Mouse (Mus musculus): ENCODE results near the gene Fam149b. TPM values are rescaled to one million over a fixed set of nuclear protein-coding genes. Genes with fewer than 3 reads are reported as not detected.
A peak's percentile ranks its signal among the peaks of the same experiment; 100 is the strongest.

Gene Fam149b
- polyA plus RNA-seq, 1 experiment from 2014 or later = 34.5 TPM

GRCm38 (mm10) chr14:20340866-20341265 is 7.1 kb upstream of the Fam149b start:
- no peak overlapping the region for H3K9ac ChIP-seq (ENCODE audit: low read length)
- no peak overlapping the region for H3K27ac ChIP-seq (ENCODE audit: low read depth)
- no peaks in the 10 kb centered on the region for H3K27me3 ChIP-seq (replicated peaks; ENCODE audit: control insufficient read depth, insufficient read depth, low read length)
- H3K4me1 ChIP-seq (replicated peaks; ENCODE audit: control insufficient read depth, insufficient read depth, low read length) = no peaks in the 10 kb centered on the region
- ATAC-seq (replicated peaks; ENCODE audit: low FRiP score, low TSS enrichment, low read depth) (no peak), DNase-seq (ENCODE audit: low spot score) (no peak)
- peaks cover 54% of the 10 kb centered on the region for H3K36me3 ChIP-seq (ENCODE audit: control insufficient read depth, insufficient read depth, low read length)
- no peak overlapping the region for H3K4me2 ChIP-seq (ENCODE audit: low read length)
- H3K9me3 ChIP-seq (ENCODE audit: control insufficient read depth, low read length) = no peaks in the 10 kb centered on the region
- H3K4me3 ChIP-seq (ENCODE audit: low read depth, low read length) = no peak overlapping the region
- 78% methylated on average over 7 of the region's 7 CpGs for whole genome bisulfite sequencing

- H3K36me3 ChIP-seq (ENCODE audit: control insufficient read depth, insufficient read depth, low read length) = peaks cover 31% of the 10 kb centered on the region
- no peak overlapping the region for H3K4me2 ChIP-seq (ENCODE audit: low read length)
- 86% methylated on average over 9 of the region's 9 CpGs for WGBS
- H3K9ac ChIP-seq (ENCODE audit: low read length) = no peak overlapping the region
- no peak overlapping the region for H3K27ac ChIP-seq (ENCODE audit: low read depth)
- no peaks in the 10 kb centered on the region for H3K27me3 ChIP-seq (replicated peaks; ENCODE audit: control insufficient read depth, insufficient read depth, low read length)
- DNase-seq (ENCODE audit: low spot score) (no peak), ATAC-seq (replicated peaks; ENCODE audit: low FRiP score, low TSS enrichment, low read depth) (no peak)
- H3K4me3 ChIP-seq (ENCODE audit: low read depth, low read length) = no peak overlapping the region
- peaks cover 10% of the 10 kb centered on the region for H3K4me1 ChIP-seq (replicated peaks; ENCODE audit: control insufficient read depth, insufficient read depth, low read length)
- no peaks in the 10 kb centered on the region for H3K9me3 ChIP-seq (ENCODE audit: control insufficient read depth, low read length)
Measured at GRCm38 (mm10) chr14:20345885-20346284, 2.1 kb upstream of the Fam149b start.

- H3K4me2 ChIP-seq (ENCODE audit: low read length) = peak overlapping the region; percentile 89
- H3K4me3 ChIP-seq (ENCODE audit: low read depth, low read length) = peak overlapping the region; percentile 86
- H3K27me3 ChIP-seq (replicated peaks; ENCODE audit: control insufficient read depth, insufficient read depth, low read length) = no peaks in the 10 kb centered on the region
- peaks cover 30% of the 10 kb centered on the region for H3K36me3 ChIP-seq (ENCODE audit: control insufficient read depth, insufficient read depth, low read length)
- DNase-seq (ENCODE audit: low spot score) (no peak), ATAC-seq (replicated peaks; ENCODE audit: low FRiP score, low TSS enrichment, low read depth) (peak; percentile 62; the same call in 1 of the 2 replicates)
- WGBS = 4% methylated on average over 15 of the region's 15 CpGs
- H3K4me1 ChIP-seq (replicated peaks; ENCODE audit: control insufficient read depth, insufficient read depth, low read length) = peaks cover 10% of the 10 kb centered on the region
- no peaks in the 10 kb centered on the region for H3K9me3 ChIP-seq (ENCODE audit: control insufficient read depth, low read length)
- peak overlapping the region; percentile 92 for H3K27ac ChIP-seq (ENCODE audit: low read depth)
- H3K9ac ChIP-seq (ENCODE audit: low read length) = peak overlapping the region; percentile 93
Measured at GRCm38 (mm10) chr14:20347441-20347990, 446 bp upstream of the Fam149b start.

GRCm38 (mm10) chr14:20363230-20363629 is 15.3 kb downstream of the Fam149b start:
- no peak overlapping the region for H3K27ac ChIP-seq (ENCODE audit: low read depth)
- ATAC-seq (replicated peaks; ENCODE audit: low FRiP score, low TSS enrichment, low read depth) (no peak), DNase-seq (ENCODE audit: low spot score) (no peak)
- no peak overlapping the region for H3K4me3 ChIP-seq (ENCODE audit: low read depth, low read length)
- no peaks in the 10 kb centered on the region for H3K27me3 ChIP-seq (replicated peaks; ENCODE audit: control insufficient read depth, insufficient read depth, low read length)
- peaks cover 95% of the 10 kb centered on the region for H3K36me3 ChIP-seq (ENCODE audit: control insufficient read depth, insufficient read depth, low read length)
- 91% methylated on average over 4 of the region's 4 CpGs for WGBS
- no peaks in the 10 kb centered on the region for H3K9me3 ChIP-seq (ENCODE audit: control insufficient read depth, low read length)
- no peak overlapping the region for H3K9ac ChIP-seq (ENCODE audit: low read length)
- no peaks in the 10 kb centered on the region for H3K4me1 ChIP-seq (replicated peaks; ENCODE audit: control insufficient read depth, insufficient read depth, low read length)
- no peak overlapping the region for H3K4me2 ChIP-seq (ENCODE audit: low read length)

GRCm38 (mm10) chr14:20368271-20368670 is 20.3 kb downstream of the Fam149b start:
- Histone ChIP-seq H3K4me3 (ENCODE audit: low read depth, low read length) (no peak overlapping the region), H3K9ac (ENCODE audit: low read length) (no peak overlapping the region), H3K9me3 (ENCODE audit: control insufficient read depth, low read length) (no peaks in the 10 kb centered on the region), H3K4me1 (replicated peaks; ENCODE audit: control insufficient read depth, insufficient read depth, low read length) (no peaks in the 10 kb centered on the region), H3K4me2 (ENCODE audit: low read length) (no peak overlapping the region), H3K27ac (ENCODE audit: low read depth) (no peak overlapping the region), H3K27me3 (replicated peaks; ENCODE audit: control insufficient read depth, insufficient read depth, low read length) (no peaks in the 10 kb centered on the region), H3K36me3 (ENCODE audit: control insufficient read depth, insufficient read depth, low read length) (peaks cover 64% of the 10 kb centered on the region)
- DNase-seq (ENCODE audit: low spot score) (no peak), ATAC-seq (replicated peaks; ENCODE audit: low FRiP score, low TSS enrichment, low read depth) (no peak)
- WGBS = 94% methylated on average over 3 of the region's 3 CpGs

- H3K27ac ChIP-seq (ENCODE audit: low read depth) = no peak overlapping the region
- no peaks in the 10 kb centered on the region for H3K4me1 ChIP-seq (replicated peaks; ENCODE audit: control insufficient read depth, insufficient read depth, low read length)
- no peak overlapping the region for H3K4me3 ChIP-seq (ENCODE audit: low read depth, low read length)
- peaks cover 59% of the 10 kb centered on the region for H3K36me3 ChIP-seq (ENCODE audit: control insufficient read depth, insufficient read depth, low read length)
- DNase-seq (ENCODE audit: low spot score) (no peak), ATAC-seq (replicated peaks; ENCODE audit: low FRiP score, low TSS enrichment, low read depth) (no peak)
- H3K4me2 ChIP-seq (ENCODE audit: low read length) = no peak overlapping the region
- no peaks in the 10 kb centered on the region for H3K9me3 ChIP-seq (ENCODE audit: control insufficient read depth, low read length)
- no peaks in the 10 kb centered on the region for H3K27me3 ChIP-seq (replicated peaks; ENCODE audit: control insufficient read depth, insufficient read depth, low read length)
- 79% methylated on average over 7 of the region's 7 CpGs for WGBS
- H3K9ac ChIP-seq (ENCODE audit: low read length) = no peak overlapping the region
Measured at GRCm38 (mm10) chr14:20370798-20371197, 22.8 kb downstream of the Fam149b start.

- H3K9me3 ChIP-seq (ENCODE audit: control insufficient read depth, low read length) = no peaks in the 10 kb centered on the region
- H3K27ac ChIP-seq (ENCODE audit: low read depth) = no peak overlapping the region
- no peaks in the 10 kb centered on the region for H3K27me3 ChIP-seq (replicated peaks; ENCODE audit: control insufficient read depth, insufficient read depth, low read length)
- DNase-seq (ENCODE audit: low spot score) = no peak
- H3K9ac ChIP-seq (ENCODE audit: low read length) = no peak overlapping the region
- ATAC-seq (replicated peaks; ENCODE audit: low FRiP score, low TSS enrichment, low read depth) = no peak
- WGBS = 88% methylated on average over 1 of the region's 1 CpGs
- peaks cover 60% of the 10 kb centered on the region for H3K36me3 ChIP-seq (ENCODE audit: control insufficient read depth, insufficient read depth, low read length)
- no peaks in the 10 kb centered on the region for H3K4me1 ChIP-seq (replicated peaks; ENCODE audit: control insufficient read depth, insufficient read depth, low read length)
- H3K4me3 ChIP-seq (ENCODE audit: low read depth, low read length) = no peak overlapping the region
- no peak overlapping the region for H3K4me2 ChIP-seq (ENCODE audit: low read length)
Measured at GRCm38 (mm10) chr14:20371854-20372253, 23.9 kb downstream of the Fam149b start.

GRCm38 (mm10) chr14:20377112-20377521 is 29.2 kb downstream of the Fam149b start:
- WGBS = 61% methylated on average over 4 of the region's 4 CpGs
- Histone ChIP-seq H3K27me3 (replicated peaks; ENCODE audit: control insufficient read depth, insufficient read depth, low read length) (no peaks in the 10 kb centered on the region), H3K4me3 (ENCODE audit: low read depth, low read length) (no peak overlapping the region), H3K4me2 (ENCODE audit: low read length) (no peak overlapping the region), H3K4me1 (replicated peaks; ENCODE audit: control insufficient read depth, insufficient read depth, low read length) (no peaks in the 10 kb centered on the region), H3K27ac (ENCODE audit: low read depth) (no peak overlapping the region), H3K9me3 (ENCODE audit: control insufficient read depth, low read length) (no peaks in the 10 kb centered on the region), H3K9ac (ENCODE audit: low read length) (no peak overlapping the region), H3K36me3 (ENCODE audit: control insufficient read depth, insufficient read depth, low read length) (peaks cover 63% of the 10 kb centered on the region)
- ATAC-seq (replicated peaks; ENCODE audit: low FRiP score, low TSS enrichment, low read depth) = 0 out of 2 replicates have a peak, but pooled peaks have one; percentile 15
- DNase-seq (ENCODE audit: low spot score) = no peak

GRCm38 (mm10) chr14:20378313-20379061 is 30.5 kb downstream of the Fam149b start:
- 40% methylated on average over 13 of the region's 13 CpGs for WGBS
- Histone ChIP-seq H3K4me2 (ENCODE audit: low read length) (no peak overlapping the region), H3K9ac (ENCODE audit: low read length) (no peak overlapping the region)

More at GRCm38 (mm10) chr14:20378313-20379061, 30.5 kb downstream of the Fam149b start:
- no peaks in the 10 kb centered on the region for H3K27me3 ChIP-seq (replicated peaks; ENCODE audit: control insufficient read depth, insufficient read depth, low read length)
- ATAC-seq (replicated peaks; ENCODE audit: low FRiP score, low TSS enrichment, low read depth) (peak; percentile 75), DNase-seq (ENCODE audit: low spot score) (peak; percentile 63)
- peaks cover 68% of the 10 kb centered on the region for H3K36me3 ChIP-seq (ENCODE audit: control insufficient read depth, insufficient read depth, low read length)
- H3K4me3 ChIP-seq (ENCODE audit: low read depth, low read length) = no peak overlapping the region
- no peaks in the 10 kb centered on the region for H3K9me3 ChIP-seq (ENCODE audit: control insufficient read depth, low read length)
- H3K27ac ChIP-seq (ENCODE audit: low read depth) = no peak overlapping the region
- no peaks in the 10 kb centered on the region for H3K4me1 ChIP-seq (replicated peaks; ENCODE audit: control insufficient read depth, insufficient read depth, low read length)
